Comparison of ENCODE assay signal across 17 mouse cellular contexts in genomic region chr6:81815962-81816338, GRCm38 (mm10).
DNase-seq lines count a peak whose midpoint lies in the region; ATAC-seq and TF ChIP-seq lines count a peak whose summit lies in the region.
"Had no signal": no experiment of that assay in that cellular context is flagged by ENCODE, and none has a peak within 500 bp of the region (broad histone marks: within the 10 kb centered on the region; RNA-seq: fewer than 3 reads in every experiment).

No protein-coding gene starts in this region.

- no peaks in the 10 kb centered on the region for H3K9me3 ChIP-seq in forebrain, postnatal 0 days (ENCODE audit: low read length)
- H3K9me3 ChIP-seq in forebrain, embryonic 16.5 days (ENCODE audit: control insufficient read depth, low read length) = no peaks in the 10 kb centered on the region

- peak; percentile 20 for DNase-seq in forebrain, postnatal 0 days
- DNase-seq in left cerebral cortex, postnatal 36 days (ENCODE audit: low spot score in 2 of 2) = peak; percentile 28 to 47
- DNase-seq in left cerebral cortex, postnatal 10 days (ENCODE audit: extremely low spot score in 1 of 2, low spot score in 2 of 2) = no peak
- peak; percentile 64 to 80 for DNase-seq in cerebellum, adult 2 months
- peak; percentile 49 to 58 for DNase-seq in cerebellum, postnatal 36 days
- DNase-seq in urinary bladder, postnatal 10 days (ENCODE audit: low spot score) = no peak
- DNase-seq in kidney, postnatal 10 days = no peak
- DNase-seq: gastrocnemius, postnatal 25 days; kidney, adult 2 months; lung, postnatal 36 days; right cerebral cortex, postnatal 25 days; thymus, postnatal 4 days had no signal

- no peak overlapping the region for H3K4me2 ChIP-seq in forebrain, postnatal 0 days (ENCODE audit: low read depth)
- no peak overlapping the region for H3K4me2 ChIP-seq in forebrain, embryonic 16.5 days (ENCODE audit: low read length)
- H3K4me2 ChIP-seq: liver, embryonic 12.5 days; lung, embryonic 14.5 days had no signal

- 62% methylated on average over 7 of the region's 7 CpGs for WGBS in forebrain, postnatal 0 days
- WGBS in forebrain, embryonic 16.5 days = 65% methylated on average over 7 of the region's 7 CpGs
- 10% methylated on average over 7 of the region's 7 CpGs for WGBS in cerebellum, adult 2 months

- H3K27ac ChIP-seq in forebrain, postnatal 0 days (ENCODE audit: low read depth, low read length) = no peak overlapping the region
- no peak overlapping the region for H3K27ac ChIP-seq in forebrain, embryonic 16.5 days (ENCODE audit: low read length)
- H3K27ac ChIP-seq in cerebellum, adult 2 months (ENCODE audit: insufficient read depth, low read length) = no peak overlapping the region
- H3K27ac ChIP-seq: liver, embryonic 12.5 days had no signal

- H3K36me3 ChIP-seq in forebrain, postnatal 0 days (ENCODE audit: insufficient read depth) = no peaks in the 10 kb centered on the region
- no peaks in the 10 kb centered on the region for H3K36me3 ChIP-seq in forebrain, embryonic 16.5 days (ENCODE audit: control insufficient read depth, insufficient read depth)
- H3K36me3 ChIP-seq: liver, embryonic 12.5 days had no signal

- TF ChIP-seq POLR2A in cerebellum, adult 2 months (IDR thresholded peaks at IDR 0.05; ENCODE audit: borderline replicate concordance, insufficient read depth, low read length) = no peak

- intact Hi-C loops in left cerebral cortex, postnatal 36 days (cut with DNase I) = no loop called here
- intact Hi-C loops in left cerebral cortex, postnatal 10 days (cut with DNase I) = no loop called here

- H3K4me1 ChIP-seq in forebrain, postnatal 0 days (ENCODE audit: insufficient read depth) = no peaks in the 10 kb centered on the region
- H3K4me1 ChIP-seq in forebrain, embryonic 16.5 days (replicated peaks; ENCODE audit: control insufficient read depth, insufficient read depth, low read length) = 0 out of 2 replicates have a peak, but pooled peaks cover 7% of the 10 kb centered on the region
- H3K4me1 ChIP-seq in cerebellum, adult 2 months (ENCODE audit: control insufficient read depth, insufficient read depth, low read length) = no peaks in the 10 kb centered on the region
- H3K4me1 ChIP-seq: liver, embryonic 12.5 days had no signal

- H3K9ac ChIP-seq in forebrain, postnatal 0 days = no peak overlapping the region
- no peak overlapping the region for H3K9ac ChIP-seq in forebrain, embryonic 16.5 days (replicated peaks; ENCODE audit: low read depth, low read length)
- H3K9ac ChIP-seq: liver, embryonic 12.5 days; lung, embryonic 14.5 days had no signal

- H3K4me3 ChIP-seq in forebrain, postnatal 0 days (ENCODE audit: low read depth, low read length) = no peak overlapping the region
- no peak overlapping the region for H3K4me3 ChIP-seq in forebrain, embryonic 16.5 days (replicated peaks; ENCODE audit: low read length)
- no peak overlapping the region for H3K4me3 ChIP-seq in cerebellum, adult 2 months (replicated peaks; ENCODE audit: insufficient read depth, low read depth, low read length)
- H3K4me3 ChIP-seq: liver, embryonic 12.5 days had no signal

- no peaks in the 10 kb centered on the region for H3K27me3 ChIP-seq in forebrain, postnatal 0 days (ENCODE audit: insufficient read depth, low read length)
- H3K27me3 ChIP-seq in forebrain, embryonic 16.5 days (replicated peaks; ENCODE audit: control insufficient read depth, insufficient read depth, low read length) = no peaks in the 10 kb centered on the region
- no peaks in the 10 kb centered on the region for H3K27me3 ChIP-seq in cerebellum, adult 2 months (ENCODE audit: control insufficient read depth, insufficient read depth, low read length)
- H3K27me3 ChIP-seq: CH12.LX; liver, embryonic 12.5 days had no signal

- no peak for ATAC-seq in forebrain, postnatal 0 days
- ATAC-seq in forebrain, embryonic 16.5 days = no peak
- ATAC-seq: inflammation-experienced regulatory T-cells, adult 6 months; liver, embryonic 12.5 days had no signal

- TF ChIP-seq CTCF in forebrain, postnatal 0 days (IDR thresholded peaks at IDR 0.05; ENCODE audit: low read depth) = no peak
- TF ChIP-seq CTCF in cerebellum, adult 2 months (IDR thresholded peaks at IDR 0.05; ENCODE audit: borderline replicate concordance, insufficient read depth, low read depth, low read length) = no peak

Comparison
In these comparisons a context has a peak if more than half of its experiments do, and no peak if none do; other contexts are left out.
1. DNase-seq: peak in forebrain, postnatal 0 days (single experiment), left cerebral cortex, postnatal 36 days (2 of 2), cerebellum, adult 2 months (2 of 2) and cerebellum, postnatal 36 days (2 of 2); none in left cerebral cortex, postnatal 10 days (0 of 2), urinary bladder, postnatal 10 days (single experiment) and kidney, postnatal 10 days (single experiment).